Mouse (Mus musculus) intestine, postnatal 0 days (tissue): Measurements from ENCODE around the gene Efemp2. TPM values are rescaled to one million over a fixed set of nuclear protein-coding genes. Genes with fewer than 3 reads are reported as not detected.

Source experiments
- ATAC-seq: fragments of 200-750 bp; cut with Nextera tagmentation; 2 replicates; pipeline ENCODE4 v1.8.0; 2017; ENCODE audit warnings: mild to moderate bottlenecking, moderate TSS enrichment, moderate library complexity
- H3K27ac ChIP-seq: fragments of 300-500 bp; sonication (generic); 2 replicates; pipeline ENCODE4 v1.5.1; 2014; ENCODE audit warnings: mild to moderate bottlenecking, low read depth, low read length, moderate library complexity
- H3K27me3 ChIP-seq: fragments of 300-500 bp; sonication (generic); replicated peaks from 2 replicates; pipeline ENCODE4 v1.6.1; 2014; ENCODE audit warnings: low read length, mixed read lengths; ENCODE audit not compliant: control insufficient read depth, insufficient read depth
- H3K36me3 ChIP-seq: fragments of 300-500 bp; sonication (generic); 2 replicates; pipeline ENCODE4 v1.6.1; 2014; ENCODE audit warnings: mild to moderate bottlenecking, moderate library complexity; ENCODE audit not compliant: control insufficient read depth, insufficient read depth
- H3K4me1 ChIP-seq: fragments of 300-500 bp; sonication (generic); replicated peaks from 2 replicates; pipeline ENCODE4 v1.6.1; 2014; ENCODE audit warnings: antibody characterized with exemption, low read length, mixed read lengths; ENCODE audit not compliant: control insufficient read depth, insufficient read depth
- H3K4me2 ChIP-seq: fragments of 300-500 bp; sonication (generic); replicated peaks from 2 replicates; pipeline ENCODE4 v1.6.1; 2014; ENCODE audit warnings: low read depth, mild to moderate bottlenecking, moderate library complexity
- H3K4me3 ChIP-seq: fragments of 300-500 bp; sonication (generic); 2 replicates; pipeline ENCODE4 v1.5.1; 2014; ENCODE audit warnings: low read depth, low read length
- H3K9ac ChIP-seq: fragments of 300-500 bp; sonication (generic); 2 replicates; pipeline ENCODE4 v1.6.1; 2014; ENCODE audit warnings: mild to moderate bottlenecking, low read depth, low read length
- H3K9me3 ChIP-seq: fragments of 300-500 bp; sonication (generic); 2 replicates; pipeline ENCODE4 v1.6.1; 2016; ENCODE audit warnings: mixed run types; ENCODE audit not compliant: control insufficient read depth
- CTCF ChIP-seq: sonication (generic); IDR thresholded peaks from 2 replicates; pipeline ENCODE4 v1.5.1; 2016; ENCODE audit warnings: low read depth, mild to moderate bottlenecking, control low read depth, antibody characterized with exemption, moderate library complexity
- WGBS: fragments of 180-500 bp; shearing (Covaris S2); extraction: QIAGEN DNeasy Blood & Tissue Kit; methylation state at CpG from one replicate; pipeline ENCODE4 v1.1.7; 2014; 5-methylcytosine and 5-hydroxymethylcytosine counted together
- polyA plus RNA-seq: library from polyadenylated mRNA; unstranded; fragments of >200 nt; fragmentation: Nextera tagmentation; extraction: Ambion mirVana; gene quantifications from 2 replicates; pipeline ENCODE4 v1.2.1, GENCODE M21; 2015

Gene Efemp2
- polyA plus RNA-seq, 1 experiment from 2014 or later: 40.7 TPM

- peak; percentile 70 for TF ChIP-seq CTCF
- no peak overlapping the region for H3K9ac ChIP-seq
- H3K4me3 ChIP-seq: no peak overlapping the region
- peaks cover 13% of the 10 kb centered on the region for H3K36me3 ChIP-seq
- H3K4me2 ChIP-seq: no peak overlapping the region
- 87% methylated on average over 2 of the region's 2 CpGs for WGBS
- H3K27ac ChIP-seq: no peak overlapping the region
- H3K4me1 ChIP-seq: peaks cover 6% of the 10 kb centered on the region; the same call in 1 of the 2 replicates
- H3K9me3 ChIP-seq: no peaks in the 10 kb centered on the region
- no peaks in the 10 kb centered on the region for H3K27me3 ChIP-seq
- ATAC-seq: no peak
These were observed 45.7 kb upstream of the Efemp2 start for GRCm38 (mm10) chr19:5428083-5428482.

GRCm38 (mm10) chr19:5429219-5429618 is 44.5 kb upstream of the Efemp2 start:
- H3K9me3 ChIP-seq: no peaks in the 10 kb centered on the region
- H3K4me2 ChIP-seq: no peak overlapping the region
- H3K27me3 ChIP-seq: no peaks in the 10 kb centered on the region
- no peak overlapping the region for H3K4me3 ChIP-seq
- no peak overlapping the region for H3K27ac ChIP-seq
- ATAC-seq: no peak
- peaks cover 10% of the 10 kb centered on the region; the same call in 1 of the 2 replicates for H3K36me3 ChIP-seq
- no peak for TF ChIP-seq CTCF
- H3K4me1 ChIP-seq: peaks cover 11% of the 10 kb centered on the region; the same call in 1 of the 2 replicates
- WGBS: 82% methylated on average over 4 of the region's 4 CpGs
- no peak overlapping the region for H3K9ac ChIP-seq

GRCm38 (mm10) chr19:5429806-5430205 is 43.9 kb upstream of the Efemp2 start:
- no peak for TF ChIP-seq CTCF
- Histone ChIP-seq H3K36me3 (peaks cover 10% of the 10 kb centered on the region; the same call in 1 of the 2 replicates), H3K4me1 (peaks cover 11% of the 10 kb centered on the region; the same call in 1 of the 2 replicates), H3K4me2 (no peak overlapping the region), H3K4me3 (no peak overlapping the region), H3K9ac (no peak overlapping the region), H3K9me3 (no peaks in the 10 kb centered on the region), H3K27me3 (no peaks in the 10 kb centered on the region), H3K27ac (no peak overlapping the region)
- ATAC-seq: no peak
- WGBS: 70% methylated on average over 8 of the region's 8 CpGs

GRCm38 (mm10) chr19:5430408-5430807 is 43.3 kb upstream of the Efemp2 start:
- no peak for ATAC-seq
- no peak for TF ChIP-seq CTCF
- Histone ChIP-seq H3K27me3 (no peaks in the 10 kb centered on the region), H3K9ac (no peak overlapping the region), H3K9me3 (no peaks in the 10 kb centered on the region), H3K36me3 (peaks cover 10% of the 10 kb centered on the region; the same call in 1 of the 2 replicates), H3K4me3 (no peak overlapping the region), H3K27ac (no peak overlapping the region), H3K4me1 (peaks cover 11% of the 10 kb centered on the region; the same call in 1 of the 2 replicates), H3K4me2 (no peak overlapping the region)
- 78% methylated on average over 1 of the region's 1 CpGs for WGBS

- Histone ChIP-seq H3K36me3 (no peaks in the 10 kb centered on the region), H3K4me2 (no peak overlapping the region), H3K27ac (no peak overlapping the region), H3K9me3 (no peaks in the 10 kb centered on the region), H3K4me1 (0 out of 2 replicates have a peak, but pooled peaks cover 5% of the 10 kb centered on the region), H3K4me3 (no peak overlapping the region), H3K27me3 (no peaks in the 10 kb centered on the region), H3K9ac (no peak overlapping the region)
- 83% methylated on average over 4 of the region's 4 CpGs for WGBS
- ATAC-seq: no peak
- TF ChIP-seq CTCF: no peak
These were observed 41.8 kb upstream of the Efemp2 start for GRCm38 (mm10) chr19:5431911-5432464.

GRCm38 (mm10) chr19:5432992-5433852 is 40.5 kb upstream of the Efemp2 start:
- no peaks in the 10 kb centered on the region for H3K27me3 ChIP-seq
- no peaks in the 10 kb centered on the region for H3K9me3 ChIP-seq
- H3K4me1 ChIP-seq: 0 out of 2 replicates have a peak, but pooled peaks cover 5% of the 10 kb centered on the region
- H3K4me3 ChIP-seq: peak overlapping the region; percentile 33
- 4% methylated on average over 16 of the region's 16 CpGs for WGBS
- H3K36me3 ChIP-seq: no peaks in the 10 kb centered on the region
- TF ChIP-seq CTCF: peak; percentile 72
- no peak overlapping the region for H3K9ac ChIP-seq
- H3K27ac ChIP-seq: peak overlapping the region; percentile 31; the same call in 1 of the 2 replicates
- H3K4me2 ChIP-seq: peak overlapping the region; percentile 75
- peak; percentile 56 for ATAC-seq
